Mouse (Mus musculus): ENCODE results near the gene Ush2a. TPM values are rescaled to one million over a fixed set of nuclear protein-coding genes. Genes with fewer than 3 reads are reported as not detected.

Ush2a gene
- polyA plus RNA-seq, 1 experiment from 2014 or later = 0.04 TPM

DNA sequence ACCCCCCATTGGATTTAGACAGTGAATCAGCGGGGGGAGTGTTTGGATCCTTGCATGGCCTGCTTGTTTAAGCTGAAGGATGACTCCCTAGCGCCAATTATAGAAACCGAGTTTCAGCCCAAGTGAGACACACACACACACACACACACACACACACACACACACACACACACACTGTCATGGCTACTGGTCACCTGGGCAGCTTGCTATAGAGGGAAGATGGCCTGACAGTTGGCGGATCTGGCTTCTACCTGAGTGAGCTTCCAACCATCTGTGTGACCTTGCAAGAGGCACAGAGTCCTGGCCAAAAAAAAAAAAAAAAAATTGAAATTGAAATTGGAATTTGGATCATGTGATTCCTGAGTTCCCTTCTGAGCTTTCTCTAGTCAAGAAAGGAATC is 690.7 kb downstream of the Ush2a start:
- no peak overlapping the region for H3K9ac ChIP-seq (replicated peaks)
- H3K36me3 ChIP-seq = no peaks in the 10 kb centered on the region
- H3K4me2 ChIP-seq (replicated peaks) = no peak overlapping the region
- no peak overlapping the region for H3K4me3 ChIP-seq
- no peak for ATAC-seq (replicated peaks)
- H3K27me3 ChIP-seq = no peaks in the 10 kb centered on the region
- H3K9me3 ChIP-seq = no peaks in the 10 kb centered on the region
- WGBS = 90% methylated on average over 4 of the region's 4 CpGs
- 0 out of 2 replicates have a peak, but pooled peaks cover 4% of the 10 kb centered on the region for H3K4me1 ChIP-seq
- H3K27ac ChIP-seq (replicated peaks) = no peak overlapping the region

GRCm38 (mm10) chr1:188973078-188973477 is 711.3 kb downstream of the Ush2a start:
- H3K4me2 ChIP-seq (replicated peaks) = no peak overlapping the region
- H3K9ac ChIP-seq (replicated peaks) = no peak overlapping the region
- ATAC-seq (replicated peaks) = no peak
- WGBS = 96% methylated on average over 6 of the region's 6 CpGs
- no peak overlapping the region for H3K27ac ChIP-seq (replicated peaks)
- no peak overlapping the region for H3K4me3 ChIP-seq
- no peaks in the 10 kb centered on the region for H3K9me3 ChIP-seq
- peaks cover 74% of the 10 kb centered on the region for H3K36me3 ChIP-seq
- H3K27me3 ChIP-seq = no peaks in the 10 kb centered on the region
- H3K4me1 ChIP-seq = no peaks in the 10 kb centered on the region

- no peaks in the 10 kb centered on the region for H3K27me3 ChIP-seq
- no peak overlapping the region for H3K4me3 ChIP-seq
- 92% methylated on average over 16 of the region's 16 CpGs for WGBS
- H3K27ac ChIP-seq (replicated peaks) = no peak overlapping the region
- no peak overlapping the region for H3K9ac ChIP-seq (replicated peaks)
- H3K4me2 ChIP-seq (replicated peaks) = no peak overlapping the region
- H3K4me1 ChIP-seq = no peaks in the 10 kb centered on the region
- peaks cover 74% of the 10 kb centered on the region for H3K36me3 ChIP-seq
- ATAC-seq (replicated peaks) = no peak
- no peaks in the 10 kb centered on the region for H3K9me3 ChIP-seq
Observed at GRCm38 (mm10) chr1:188973926-188974325, 712.1 kb downstream of the Ush2a start.

DNA sequence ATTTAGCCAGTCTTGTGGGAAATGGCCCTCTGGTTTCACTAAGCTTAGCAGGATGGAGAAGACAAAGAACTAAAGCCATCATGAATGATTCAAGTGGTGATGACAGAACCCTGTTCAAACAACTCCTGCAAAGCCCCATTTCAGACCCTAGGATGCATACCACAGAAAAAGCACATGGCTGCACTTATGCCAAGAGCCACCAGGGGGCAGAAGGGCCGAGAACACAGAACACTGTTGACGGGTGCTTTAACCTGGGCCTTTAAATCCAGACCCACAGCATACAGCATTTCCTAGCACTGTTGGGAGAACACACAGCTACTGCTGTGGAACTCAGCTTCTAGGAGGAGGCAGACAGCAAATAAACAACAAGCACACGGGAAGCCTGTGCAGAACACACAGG is 718.2 kb downstream of the Ush2a start:
- H3K9ac ChIP-seq (replicated peaks) = no peak overlapping the region
- H3K4me2 ChIP-seq (replicated peaks) = no peak overlapping the region
- ATAC-seq (replicated peaks) = no peak
- H3K4me3 ChIP-seq = no peak overlapping the region
- 41% methylated on average over 3 of the region's 3 CpGs for WGBS
- no peaks in the 10 kb centered on the region for H3K4me1 ChIP-seq
- no peaks in the 10 kb centered on the region for H3K9me3 ChIP-seq
- no peaks in the 10 kb centered on the region for H3K27me3 ChIP-seq
- no peak overlapping the region for H3K27ac ChIP-seq (replicated peaks)
- H3K36me3 ChIP-seq = peaks cover 69% of the 10 kb centered on the region

GRCm38 (mm10) chr1:188993218-188993617 is 731.4 kb downstream of the Ush2a start:
- no peak for ATAC-seq (replicated peaks)
- H3K36me3 ChIP-seq = peaks cover 50% of the 10 kb centered on the region
- no peak overlapping the region for H3K27ac ChIP-seq (replicated peaks)
- H3K9ac ChIP-seq (replicated peaks) = no peak overlapping the region
- H3K4me2 ChIP-seq (replicated peaks) = no peak overlapping the region
- no peak overlapping the region for H3K4me3 ChIP-seq
- H3K9me3 ChIP-seq = no peaks in the 10 kb centered on the region
- WGBS = 46% methylated on average over 4 of the region's 4 CpGs
- no peaks in the 10 kb centered on the region for H3K27me3 ChIP-seq
- H3K4me1 ChIP-seq = no peaks in the 10 kb centered on the region

- 96% methylated on average over 3 of the region's 3 CpGs for WGBS
Observed at GRCm38 (mm10) chr1:188997921-188998320, 736.1 kb downstream of the Ush2a start.

DNA sequence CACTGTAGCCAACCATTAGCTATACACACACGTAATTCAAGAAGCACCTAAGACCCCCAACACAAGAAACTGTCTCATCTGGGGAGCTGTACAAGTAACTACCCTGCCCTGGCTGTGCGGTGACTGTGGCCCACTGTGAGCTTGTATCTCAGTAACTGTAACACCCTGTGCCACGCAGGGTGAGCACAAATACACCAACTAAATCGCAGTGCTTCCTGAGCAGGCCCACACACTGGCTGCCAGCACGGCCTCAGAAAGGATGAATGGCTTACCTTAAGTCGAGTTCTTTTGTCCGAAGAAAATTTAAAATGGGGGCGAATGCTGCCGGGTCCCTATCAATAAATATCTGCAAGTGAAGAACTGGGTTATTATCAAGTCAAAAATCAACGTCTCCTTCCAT is 738.2 kb downstream of the Ush2a start:
- WGBS = 90% methylated on average over 10 of the region's 10 CpGs

More at GRCm38 (mm10) chr1:188997921-188998320, 736.1 kb downstream of the Ush2a start:
- no peak for ATAC-seq (replicated peaks)
- Histone ChIP-seq H3K4me1 (no peaks in the 10 kb centered on the region), H3K9me3 (no peaks in the 10 kb centered on the region), H3K4me3 (no peak overlapping the region), H3K36me3 (peaks cover 46% of the 10 kb centered on the region), H3K4me2 (replicated peaks) (no peak overlapping the region), H3K27me3 (no peaks in the 10 kb centered on the region), H3K27ac (replicated peaks) (no peak overlapping the region), H3K9ac (replicated peaks) (no peak overlapping the region)

DNA sequence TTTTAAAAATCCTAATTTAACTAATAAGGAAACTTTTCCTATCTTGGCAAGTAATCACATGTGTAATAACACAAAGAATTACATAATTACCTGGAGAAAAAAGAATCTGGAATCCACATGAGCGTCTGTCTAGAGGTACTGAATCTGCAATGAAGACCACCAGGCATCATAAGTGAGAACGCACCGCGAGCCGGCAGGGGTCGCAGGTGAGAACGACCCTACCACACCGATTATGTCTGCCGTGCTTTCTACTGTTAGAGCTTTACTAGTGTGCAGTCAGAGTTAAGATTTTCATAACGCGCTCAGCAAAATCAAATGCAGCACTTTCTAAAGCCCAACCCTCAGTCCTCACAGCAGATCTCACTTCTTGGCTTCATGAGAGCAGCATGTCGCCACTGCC is 740.0 kb downstream of the Ush2a start:
- Histone ChIP-seq H3K27ac (replicated peaks) (no peak overlapping the region), H3K36me3 (peaks cover 23% of the 10 kb centered on the region; the same call in 1 of the 2 replicates), H3K4me1 (peaks cover 23% of the 10 kb centered on the region), H3K27me3 (no peaks in the 10 kb centered on the region), H3K4me2 (replicated peaks) (no peak overlapping the region), H3K9ac (replicated peaks) (no peak overlapping the region), H3K9me3 (no peaks in the 10 kb centered on the region), H3K4me3 (no peak overlapping the region)
- WGBS = 93% methylated on average over 12 of the region's 12 CpGs
- no peak for ATAC-seq (replicated peaks)

More for the DNA sequence above, 738.2 kb downstream of the Ush2a start:
- Histone ChIP-seq H3K36me3 (peaks cover 40% of the 10 kb centered on the region), H3K27ac (replicated peaks) (no peak overlapping the region), H3K27me3 (no peaks in the 10 kb centered on the region), H3K4me1 (peaks cover 5% of the 10 kb centered on the region), H3K9ac (replicated peaks) (no peak overlapping the region), H3K9me3 (no peaks in the 10 kb centered on the region), H3K4me3 (no peak overlapping the region), H3K4me2 (replicated peaks) (no peak overlapping the region)
- ATAC-seq (replicated peaks) = no peak

DNA sequence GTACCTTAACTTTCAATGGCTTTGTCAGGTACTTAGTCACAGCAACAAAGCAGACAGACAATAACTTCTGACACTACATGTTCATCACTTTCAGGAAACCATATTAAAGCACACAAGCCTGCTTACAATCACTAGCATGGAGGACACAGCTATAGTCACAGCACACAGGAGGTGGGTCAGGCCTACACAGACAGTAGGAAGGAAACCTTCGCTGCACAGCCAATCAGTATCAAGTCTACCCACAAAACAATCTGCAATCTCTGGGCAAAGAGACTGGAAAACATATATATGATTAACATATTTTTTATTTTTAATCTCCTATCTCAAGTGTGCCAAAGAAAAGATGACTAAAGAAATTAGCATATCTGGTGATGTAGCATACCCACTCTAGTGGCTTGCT is 743.0 kb downstream of the Ush2a start:
- 100% methylated on average over 1 of the region's 1 CpGs for WGBS
- H3K27me3 ChIP-seq = no peaks in the 10 kb centered on the region
- H3K36me3 ChIP-seq = peaks cover 3% of the 10 kb centered on the region; the same call in 1 of the 2 replicates
- H3K9me3 ChIP-seq = no peaks in the 10 kb centered on the region
- H3K9ac ChIP-seq (replicated peaks) = no peak overlapping the region
- H3K4me3 ChIP-seq = no peak overlapping the region
- no peak overlapping the region for H3K4me2 ChIP-seq (replicated peaks)
- H3K27ac ChIP-seq (replicated peaks) = no peak overlapping the region
- peaks cover 27% of the 10 kb centered on the region for H3K4me1 ChIP-seq
- no peak for ATAC-seq (replicated peaks)

DNA sequence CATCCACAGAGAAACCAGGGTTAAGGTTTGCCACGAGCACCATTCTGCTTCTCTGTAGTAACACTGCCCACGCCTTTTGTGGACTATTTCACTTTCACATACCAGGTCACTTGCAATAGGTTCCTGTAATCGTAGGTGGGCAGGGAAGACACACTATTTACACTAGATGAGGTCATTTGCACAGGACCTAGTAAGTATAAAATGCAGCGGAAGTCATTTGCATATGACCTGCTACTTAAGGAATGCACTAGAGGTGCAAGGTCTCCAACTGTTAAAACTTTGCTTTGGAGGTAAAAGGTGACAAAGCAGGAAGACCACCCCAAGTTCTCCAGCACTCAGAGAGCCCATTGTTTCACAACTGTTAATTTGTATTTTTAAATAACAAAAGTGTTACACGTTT is 744.4 kb downstream of the Ush2a start:
- Histone ChIP-seq H3K9ac (replicated peaks) (no peak overlapping the region), H3K4me1 (peaks cover 27% of the 10 kb centered on the region), H3K4me3 (no peak overlapping the region), H3K27ac (replicated peaks) (no peak overlapping the region), H3K36me3 (no peaks in the 10 kb centered on the region), H3K4me2 (replicated peaks) (peak overlapping the region; percentile 90; the same call in 1 of the 2 replicates), H3K9me3 (no peaks in the 10 kb centered on the region), H3K27me3 (no peaks in the 10 kb centered on the region)
- ATAC-seq (replicated peaks) = no peak
- WGBS = 65% methylated on average over 5 of the region's 5 CpGs

- Histone ChIP-seq H3K9me3 (no peaks in the 10 kb centered on the region), H3K9ac (replicated peaks) (peak overlapping the region; percentile 94), H3K27ac (replicated peaks) (no peak overlapping the region), H3K27me3 (no peaks in the 10 kb centered on the region), H3K4me1 (peaks cover 27% of the 10 kb centered on the region), H3K4me3 (peak overlapping the region; percentile 94), H3K36me3 (no peaks in the 10 kb centered on the region), H3K4me2 (replicated peaks) (peak overlapping the region; percentile 90)
- 5% methylated on average over 7 of the region's 7 CpGs for WGBS
- no peak; the same call in 1 of the 2 replicates for ATAC-seq (replicated peaks)
Observed at GRCm38 (mm10) chr1:189006826-189007225, 745.0 kb downstream of the Ush2a start.

- H3K27me3 ChIP-seq = no peaks in the 10 kb centered on the region; the same call in 1 of the 2 replicates
- peak within 1 kb of the TSS; percentile 78 for H3K27ac ChIP-seq (replicated peaks)
- H3K9me3 ChIP-seq = no peaks in the 10 kb centered on the region
- peak within 1 kb of the TSS; percentile 94 for H3K9ac ChIP-seq (replicated peaks)
- H3K4me1 ChIP-seq = peaks cover 27% of the 10 kb centered on the region
- H3K4me2 ChIP-seq (replicated peaks) = peak within 1 kb of the TSS; percentile 90
- ATAC-seq (replicated peaks) = peak; percentile 89
- H3K36me3 ChIP-seq = no peaks in the 10 kb centered on the region
- peak within 1 kb of the TSS; percentile 94 for H3K4me3 ChIP-seq
- WGBS = under 1% methylated on average over 74 of the region's 74 CpGs
Observed at GRCm38 (mm10) chr1:189007239-189007979, 745.6 kb downstream of the Ush2a start, which contains the start of gene Kctd3. TSS of gene Kctd3 (minus strand) at chr1:189007841.
